Mouse (Mus musculus) cortical plate, adult 2 months (tissue): ENCODE data around the gene Nrn1.

ENCODE experiments used
- CTCF ChIP-seq: fragments of 200-500 bp; IDR thresholded peaks from 2 replicates; pipeline ENCODE4 v1.5.1; 2011; ENCODE audit warnings: mild to moderate bottlenecking, control low read depth, low read length; ENCODE audit not compliant: insufficient read depth; ENCODE audit errors: extremely low read depth
- POLR2A ChIP-seq: fragments of 200-500 bp; IDR thresholded peaks from 2 replicates; pipeline ENCODE4 v1.6.1; 2011; ENCODE audit warnings: mild to moderate bottlenecking, low read length, control low read depth; ENCODE audit not compliant: insufficient read depth; ENCODE audit errors: extremely low read depth

DNA sequence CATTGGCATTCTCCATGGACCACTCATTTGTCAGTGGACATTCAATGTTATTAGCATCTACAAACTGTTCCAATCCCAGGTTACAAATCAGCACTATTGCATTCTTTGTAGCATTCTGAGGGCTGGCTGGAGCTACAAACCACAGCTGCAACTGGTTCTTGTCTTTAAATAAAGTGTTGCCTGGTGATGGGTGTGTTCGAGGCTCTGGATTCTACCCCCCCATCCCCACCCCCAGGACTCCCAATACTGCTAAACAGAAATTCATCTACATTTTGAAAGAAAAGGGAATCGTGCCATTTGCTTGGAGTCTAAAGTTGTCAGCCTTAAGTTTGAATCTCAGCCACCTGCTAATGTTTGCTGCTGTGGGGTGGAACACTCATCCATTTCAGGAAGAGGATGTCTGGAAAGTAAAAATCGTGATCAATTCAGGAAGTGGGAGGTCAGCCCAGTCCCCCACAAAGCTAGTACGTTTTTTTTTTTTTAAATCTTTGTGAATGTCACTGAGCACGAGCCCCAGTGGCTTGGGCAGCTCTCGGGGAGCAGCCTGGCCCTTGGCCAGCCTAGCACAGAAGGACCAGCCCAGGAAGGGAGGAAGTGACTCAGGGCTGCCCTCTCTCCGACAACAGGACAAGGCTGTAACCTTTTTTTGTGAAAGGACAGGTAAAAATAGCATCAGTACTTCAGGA, 39.3 kb downstream of the Nrn1 start:
- TF ChIP-seq CTCF, result no peak
- TF ChIP-seq POLR2A, result no peak
